Mouse (Mus musculus): Measurements from ENCODE around the gene Thra.

- TF ChIP-seq CTCF (IDR thresholded peaks at IDR 0.05; ENCODE audit: borderline replicate concordance, insufficient read depth, low read length), result no peak
- no peak for TF ChIP-seq POLR2A (IDR thresholded peaks at IDR 0.05; ENCODE audit: low read depth, low read length)
Observed at GRCm38 (mm10) chr11:98736176-98736575, 4.3 kb upstream of the Thra start.
